Mouse (Mus musculus): ENCODE results near the gene Lcmt1. TPM values are rescaled to one million over a fixed set of nuclear protein-coding genes. Genes with fewer than 3 reads are reported as not detected.

Gene Lcmt1
- polyA plus RNA-seq, 1 experiment, result 18.7 TPM

DNA sequence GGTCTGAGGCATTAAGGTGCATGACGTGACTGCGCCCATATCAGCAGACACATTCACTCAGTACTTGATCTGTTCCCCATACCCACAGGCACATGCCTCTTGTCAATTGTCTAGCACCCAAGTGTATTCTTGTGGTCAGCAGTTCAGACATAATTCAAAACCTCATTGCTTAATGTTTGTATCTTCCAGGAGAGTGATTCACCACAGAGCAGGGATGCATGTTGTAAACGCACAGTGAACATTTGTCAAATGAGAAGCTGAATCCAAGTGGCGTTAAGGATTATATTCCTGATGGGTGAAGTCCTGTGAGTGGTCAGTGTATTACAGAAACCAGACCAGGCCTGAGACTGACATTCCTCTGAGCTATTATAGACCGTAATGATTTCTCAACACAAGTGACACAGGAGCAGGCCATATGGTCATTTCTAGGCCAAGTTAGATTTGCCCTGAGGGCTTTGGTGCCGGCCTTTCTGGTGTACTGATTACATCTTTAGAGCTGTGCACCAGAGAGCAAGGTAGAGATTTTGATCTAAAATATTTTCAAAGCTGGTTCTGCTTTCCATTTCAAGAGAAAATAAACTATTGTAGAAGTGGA is 20.2 kb downstream of the Lcmt1 start:
- no peak for DNase-seq (ENCODE audit: low read depth, low spot score)
- 83% methylated on average over 6 of the region's 6 CpGs for WGBS

DNA sequence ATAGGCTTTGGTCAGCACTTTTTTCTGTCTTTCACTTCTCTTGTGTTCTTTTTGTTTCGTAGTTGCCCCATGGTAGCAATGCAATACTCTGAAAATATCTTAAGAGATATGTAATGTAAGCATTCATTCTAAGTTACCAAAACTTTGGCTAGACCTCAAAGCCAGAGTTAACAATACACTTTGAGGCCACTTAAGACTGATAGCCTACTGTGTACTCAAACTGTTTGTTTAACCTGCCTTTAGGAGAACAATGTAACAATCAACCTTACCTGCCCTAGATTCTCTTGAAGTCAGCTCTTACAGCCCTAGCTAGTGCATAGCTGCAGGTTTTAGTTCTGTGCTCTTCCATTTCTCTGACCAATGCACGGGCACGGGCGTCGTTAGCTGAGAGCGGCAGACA is 24.7 kb downstream of the Lcmt1 start:
- 35% methylated on average over 6 of the region's 6 CpGs for WGBS
- DNase-seq (ENCODE audit: low read depth, low spot score), result no peak

DNA sequence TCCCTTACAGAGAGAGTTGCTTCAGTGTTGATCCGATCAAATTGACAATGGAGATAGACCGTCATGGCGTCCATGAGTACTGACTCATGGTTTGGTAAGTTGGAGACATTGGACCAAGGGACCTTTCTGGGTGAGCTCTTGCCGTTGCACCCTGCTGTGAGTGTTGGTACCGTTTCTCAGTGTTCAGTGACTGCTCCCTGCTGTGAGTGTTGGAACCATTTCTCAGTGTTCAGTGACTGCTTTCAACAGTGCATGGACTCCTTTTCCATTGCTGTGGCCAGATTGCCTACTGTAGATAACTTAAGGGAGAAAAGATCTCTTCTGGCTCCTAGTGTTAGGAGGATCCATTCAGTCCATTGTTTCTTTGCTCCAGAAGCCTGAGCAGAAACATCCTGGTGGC is 27.3 kb downstream of the Lcmt1 start:
- WGBS, result 91% methylated on average over 5 of the region's 5 CpGs
- DNase-seq (ENCODE audit: low read depth, low spot score), result no peak

DNA sequence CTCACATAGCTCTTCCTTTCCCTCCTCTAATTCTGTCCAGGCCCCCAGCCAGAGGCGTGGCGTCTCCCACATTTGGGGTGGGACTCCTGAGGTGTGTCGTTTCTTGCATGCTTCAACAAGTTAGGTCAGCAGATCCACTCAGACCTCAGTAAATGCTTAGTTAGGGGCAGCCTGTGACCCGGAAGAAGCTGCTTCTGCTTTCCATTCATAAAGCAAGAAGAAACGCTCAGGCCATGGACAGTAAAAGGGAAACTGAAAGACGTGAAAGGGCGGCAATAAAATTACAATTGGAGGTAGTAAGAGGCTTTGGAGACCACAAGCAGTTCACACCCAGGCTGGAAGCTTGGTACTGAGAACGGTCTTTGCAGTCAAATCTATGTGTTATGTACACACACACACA is 27.8 kb downstream of the Lcmt1 start:
- no peak for DNase-seq (ENCODE audit: low read depth, low spot score)
- 17% methylated on average over 8 of the region's 8 CpGs for WGBS

DNA sequence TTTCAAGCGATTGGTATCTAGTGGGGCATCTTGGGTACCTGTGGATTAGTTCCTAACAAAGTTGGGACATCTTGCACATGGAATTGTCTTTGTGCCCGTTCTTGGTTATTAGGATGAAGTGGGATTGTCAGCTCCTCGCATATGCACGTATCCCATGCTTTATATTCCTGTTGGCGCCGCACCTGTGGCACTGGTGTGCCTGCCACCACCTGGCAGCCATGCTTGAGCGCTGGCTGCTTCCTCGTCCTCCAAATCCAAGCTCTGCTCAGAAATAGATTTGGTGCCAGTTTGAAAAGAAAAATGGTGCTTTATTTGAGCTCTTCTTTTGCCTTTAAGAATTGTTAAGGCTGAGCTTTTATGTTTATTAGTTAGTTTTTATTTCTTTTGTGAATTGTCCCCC is 28.3 kb downstream of the Lcmt1 start:
- DNase-seq (ENCODE audit: low read depth, low spot score), result no peak
- WGBS, result 78% methylated on average over 8 of the region's 8 CpGs

DNA sequence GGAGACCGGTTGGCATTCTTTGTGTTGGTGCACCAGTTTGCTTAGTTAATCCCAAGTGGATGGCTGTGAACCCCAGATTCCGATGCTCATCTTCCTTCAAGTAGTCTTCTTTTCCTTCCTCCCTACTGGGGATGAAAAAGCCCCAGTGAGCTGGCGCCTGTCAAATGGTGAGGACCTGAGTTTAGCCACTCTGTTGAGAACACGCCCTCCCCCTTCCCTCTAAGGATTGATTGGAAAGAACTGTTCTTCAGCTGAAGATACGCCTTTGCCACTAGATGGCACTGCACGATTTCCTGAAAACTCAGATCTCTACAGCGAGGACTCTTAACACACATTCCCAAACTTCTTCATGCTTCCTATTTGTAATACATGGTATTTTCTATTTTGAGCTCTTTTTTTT is 29.2 kb downstream of the Lcmt1 start:
- WGBS, result 29% methylated on average over 7 of the region's 7 CpGs
- DNase-seq (ENCODE audit: low read depth, low spot score), result peak; percentile 64

DNA sequence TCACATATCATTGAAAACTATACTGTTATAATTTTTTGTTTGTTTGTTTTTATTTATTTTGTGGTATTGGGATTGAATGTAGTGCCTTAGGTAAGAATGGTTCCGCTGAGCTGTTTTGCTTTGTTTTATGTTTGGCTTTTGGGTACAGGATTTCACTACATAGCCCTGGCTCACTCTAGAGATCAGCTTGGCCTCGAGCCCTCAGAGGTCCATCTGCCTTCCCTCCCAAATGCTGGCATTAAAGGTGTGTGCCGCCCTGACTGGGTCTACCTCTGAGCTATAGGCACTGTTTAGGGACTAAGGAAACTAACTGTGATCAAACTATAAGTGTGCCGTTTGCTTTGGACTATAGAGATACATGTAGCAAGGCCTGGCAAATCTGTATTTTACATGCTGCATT is 29.7 kb downstream of the Lcmt1 start:
- WGBS, result 80% methylated on average over 4 of the region's 4 CpGs
- DNase-seq (ENCODE audit: low read depth, low spot score), result no peak

DNA sequence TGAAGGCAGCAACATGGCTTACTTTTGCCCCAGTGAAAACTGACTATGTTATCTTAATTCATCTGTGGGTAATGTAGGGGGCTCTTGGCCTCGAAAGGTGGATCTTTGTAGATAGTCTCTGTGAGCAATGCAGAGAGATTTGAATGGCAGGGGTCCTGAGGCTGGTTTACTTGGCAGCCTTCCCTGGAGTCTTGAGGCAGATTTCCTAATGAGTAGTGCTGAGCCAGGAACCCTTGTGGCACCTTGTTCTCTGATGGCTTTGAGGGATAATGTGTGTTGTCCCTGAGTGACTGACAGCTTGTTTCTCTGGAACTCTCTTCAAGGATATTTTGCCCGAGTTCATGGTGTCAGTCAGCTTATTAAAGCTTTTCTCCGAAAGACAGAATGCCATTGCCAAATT is 31.5 kb downstream of the Lcmt1 start:
- WGBS, result 90% methylated on average over 3 of the region's 3 CpGs
- DNase-seq (ENCODE audit: low read depth, low spot score), result no peak

DNA sequence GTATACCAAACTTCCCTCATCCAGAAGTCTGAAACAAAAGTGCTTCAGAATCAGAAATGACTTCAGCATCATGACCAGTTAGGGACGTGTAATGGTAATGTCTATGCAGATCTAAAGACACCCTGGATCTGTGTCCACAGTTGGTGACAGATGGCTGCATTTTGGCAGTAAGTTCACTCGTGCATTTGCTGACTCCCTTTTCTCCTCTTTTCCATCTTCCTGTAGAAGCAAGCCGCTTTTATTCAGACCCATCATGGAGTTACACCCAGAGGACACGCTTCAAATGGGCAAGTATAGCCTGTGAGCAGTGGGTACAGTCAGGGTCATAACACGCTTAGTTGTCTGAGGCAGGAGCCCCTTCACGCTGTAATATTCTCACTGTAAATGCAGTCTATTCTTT is 34.6 kb downstream of the Lcmt1 start:
- no peak for DNase-seq (ENCODE audit: low read depth, low spot score)
- WGBS, result 94% methylated on average over 6 of the region's 6 CpGs

DNA sequence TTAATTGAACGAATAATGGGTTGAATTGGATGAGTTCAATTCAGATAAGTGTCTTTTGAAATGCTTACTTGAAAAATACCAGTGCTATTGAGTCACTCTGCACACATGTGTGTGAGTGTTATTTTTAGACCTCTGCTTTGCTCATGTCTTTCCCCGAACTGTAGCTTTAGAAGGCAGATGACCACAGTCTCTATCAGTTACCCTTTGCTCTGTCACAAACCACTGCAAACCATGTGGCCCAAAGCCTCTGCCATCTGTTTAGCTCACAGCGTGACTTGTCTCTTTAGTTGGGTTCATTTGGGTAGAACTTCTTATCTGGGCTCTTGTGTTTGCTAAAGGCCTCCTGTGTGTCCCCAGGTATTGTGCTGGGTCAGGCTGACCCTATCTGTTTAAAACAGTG is 36.0 kb downstream of the Lcmt1 start:
- no peak for DNase-seq (ENCODE audit: low read depth, low spot score)
- WGBS, result 74% methylated on average over 3 of the region's 3 CpGs

DNA sequence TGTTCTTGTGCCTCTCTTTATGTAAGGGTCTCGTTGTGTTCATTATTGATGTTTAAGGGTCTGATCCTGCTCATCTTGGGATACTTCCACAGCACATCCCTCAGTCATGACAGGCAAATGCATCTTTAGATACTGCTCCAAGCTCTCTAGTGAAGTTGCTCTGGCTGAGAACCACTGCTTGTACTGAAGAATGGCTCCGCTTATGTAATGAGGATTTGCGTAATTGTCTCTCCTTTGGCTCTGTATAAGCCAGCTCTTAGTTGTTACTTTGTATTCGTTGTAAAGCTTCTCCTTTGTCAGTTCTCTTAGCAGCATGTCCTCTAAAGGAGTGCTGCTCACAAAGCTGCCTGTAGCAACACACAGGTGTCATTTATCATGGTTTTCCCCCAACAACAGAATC is 37.4 kb downstream of the Lcmt1 start:
- WGBS, result 77% methylated on average over 4 of the region's 4 CpGs
- DNase-seq (ENCODE audit: low read depth, low spot score), result no peak

DNA sequence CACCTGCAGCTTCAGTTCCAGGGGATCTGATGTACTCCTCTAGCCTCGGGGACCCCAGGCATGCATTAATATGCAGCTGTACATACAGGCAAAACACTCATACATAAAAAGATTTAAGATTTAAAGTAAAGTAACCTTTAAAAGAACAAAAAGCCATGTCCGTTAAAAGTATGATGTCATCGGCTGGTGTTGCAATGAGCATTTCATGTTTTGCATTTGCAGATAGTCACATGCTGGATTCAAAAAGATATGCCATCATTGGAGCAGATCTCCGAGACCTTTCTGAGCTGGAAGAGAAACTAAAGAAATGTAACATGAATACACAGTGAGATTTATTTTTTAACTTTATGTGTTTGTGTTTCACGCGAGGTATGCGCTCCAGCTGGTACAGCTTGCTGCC is 40.9 kb downstream of the Lcmt1 start:
- 89% methylated on average over 7 of the region's 7 CpGs for WGBS
- DNase-seq (ENCODE audit: low read depth, low spot score), result no peak

DNA sequence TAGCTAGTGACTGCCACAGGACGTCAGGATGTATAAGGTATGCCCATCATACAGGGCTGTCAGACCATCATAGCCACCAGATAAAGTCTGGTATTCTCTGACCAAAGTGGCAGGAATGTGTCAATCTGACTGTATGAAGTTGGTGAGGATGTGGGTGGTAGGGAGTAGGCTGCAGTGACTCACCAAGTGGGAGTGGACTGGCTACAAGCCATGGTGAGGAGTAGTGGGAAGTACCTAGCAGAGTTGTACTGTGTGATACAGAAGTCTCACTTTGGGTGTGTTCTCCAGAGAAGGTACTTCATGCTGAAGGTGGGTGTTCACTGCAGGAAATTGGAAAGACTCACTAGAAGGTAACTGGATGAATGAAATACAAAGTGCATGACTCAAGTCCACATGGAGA is 41.5 kb downstream of the Lcmt1 start:
- DNase-seq (ENCODE audit: low read depth, low spot score), result no peak
- 69% methylated on average over 1 of the region's 1 CpGs for WGBS

DNA sequence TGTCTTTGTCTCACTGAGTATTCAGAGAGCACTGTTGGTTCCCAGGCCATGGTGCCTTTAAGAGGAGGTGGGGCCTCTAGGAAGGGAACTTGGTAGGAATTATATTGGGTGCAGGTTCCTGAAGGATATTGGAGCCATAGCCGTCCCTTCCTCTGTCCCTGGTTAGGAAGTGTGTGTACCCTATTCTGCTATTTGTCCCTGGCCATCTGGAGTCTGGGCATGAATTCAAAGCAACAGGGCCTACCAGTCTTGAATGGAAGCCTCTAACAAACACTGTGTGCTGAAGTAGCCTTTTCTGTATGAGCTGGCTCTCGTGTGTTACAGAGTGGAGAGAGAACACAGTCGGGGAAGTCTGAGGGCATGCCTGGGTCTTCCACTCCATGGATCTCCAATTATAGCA is 42.6 kb downstream of the Lcmt1 start:
- WGBS, result 68% methylated on average over 3 of the region's 3 CpGs
- no peak for DNase-seq (ENCODE audit: low read depth, low spot score)

DNA sequence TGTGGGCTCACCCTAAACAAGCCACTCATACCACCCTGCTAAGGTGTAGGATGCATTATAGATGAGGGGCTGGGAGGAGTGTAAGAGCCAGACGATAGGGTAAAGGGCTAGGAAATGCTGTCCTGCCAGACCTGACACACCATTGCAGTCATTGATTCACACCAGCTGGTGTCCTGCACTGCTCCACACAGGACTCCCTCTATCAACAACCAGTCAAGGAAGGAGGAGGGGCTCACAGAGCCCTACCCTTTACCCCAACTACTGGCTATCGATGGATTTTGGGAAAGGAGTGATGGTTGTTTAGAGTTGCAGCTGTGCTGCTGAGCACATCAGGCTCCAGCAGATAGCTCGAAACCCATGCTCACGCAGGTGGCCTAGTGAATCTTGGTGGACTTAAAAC is 47.2 kb downstream of the Lcmt1 start:
- 84% methylated on average over 4 of the region's 4 CpGs for whole genome bisulfite sequencing
- DNase-seq (ENCODE audit: low read depth, low spot score), result no peak

DNA sequence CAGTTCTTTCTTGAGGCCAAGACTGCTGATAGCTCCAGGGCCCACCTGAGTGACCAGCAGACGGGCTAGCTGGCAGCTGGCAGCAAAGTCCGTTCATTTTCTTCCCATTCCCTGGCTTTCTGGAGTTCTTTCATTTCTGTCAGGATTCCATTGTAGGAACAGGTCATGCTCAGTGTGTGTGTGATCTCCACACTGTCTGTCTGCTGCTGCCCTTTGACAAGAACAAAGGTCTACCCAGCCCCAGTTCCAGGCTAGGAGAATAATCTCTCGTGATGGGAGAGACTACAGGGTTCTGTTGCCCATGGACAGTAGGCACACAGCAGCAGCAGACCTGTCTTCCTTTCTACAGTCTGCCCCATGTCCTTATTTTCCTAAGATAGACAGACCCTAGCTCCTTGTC is 48.1 kb downstream of the Lcmt1 start:
- no peak for DNase-seq (ENCODE audit: low read depth, low spot score)
- WGBS, result 90% methylated on average over 3 of the region's 3 CpGs

DNA sequence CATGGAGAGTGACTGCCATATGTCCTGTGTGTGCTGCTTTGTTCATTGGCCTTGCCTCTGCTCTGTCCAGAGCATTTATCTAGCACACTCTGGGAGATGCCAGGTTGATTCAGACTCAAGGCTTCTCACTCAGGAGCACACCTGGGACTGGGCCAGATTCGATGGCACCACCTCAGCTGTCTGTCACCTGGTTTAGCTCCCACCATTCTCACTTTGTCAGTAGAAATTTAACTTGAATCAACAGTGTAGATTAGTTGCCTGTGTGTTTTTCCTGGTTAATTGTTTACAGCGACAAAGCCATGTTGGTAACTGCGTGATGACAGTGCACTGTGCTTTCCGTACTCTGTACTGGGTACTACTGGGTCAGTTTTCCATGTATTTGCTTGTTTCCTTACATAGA is 50.4 kb downstream of the Lcmt1 start:
- DNase-seq (ENCODE audit: low read depth, low spot score), result no peak
- 86% methylated on average over 4 of the region's 4 CpGs for WGBS

DNA sequence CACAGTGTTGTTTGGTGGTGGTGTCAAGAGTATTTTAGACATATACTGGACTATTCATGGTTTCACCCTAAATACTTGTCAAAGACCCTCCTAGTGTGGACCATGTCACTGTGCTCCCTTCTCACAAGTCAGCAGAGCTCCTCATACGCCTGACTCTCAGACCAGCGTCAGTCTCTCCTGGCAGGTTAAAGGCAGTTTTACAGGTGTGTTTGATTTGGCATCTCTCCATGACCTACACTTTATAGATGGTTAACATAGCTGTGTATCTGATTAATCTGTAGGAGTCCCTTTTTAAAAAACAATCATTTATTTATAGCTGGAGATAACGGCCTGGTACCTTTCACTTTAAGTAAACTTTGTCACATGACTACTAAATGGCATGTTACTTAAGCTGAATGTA is 52.4 kb downstream of the Lcmt1 start:
- peak; percentile 70 for DNase-seq (ENCODE audit: low read depth, low spot score)

DNA sequence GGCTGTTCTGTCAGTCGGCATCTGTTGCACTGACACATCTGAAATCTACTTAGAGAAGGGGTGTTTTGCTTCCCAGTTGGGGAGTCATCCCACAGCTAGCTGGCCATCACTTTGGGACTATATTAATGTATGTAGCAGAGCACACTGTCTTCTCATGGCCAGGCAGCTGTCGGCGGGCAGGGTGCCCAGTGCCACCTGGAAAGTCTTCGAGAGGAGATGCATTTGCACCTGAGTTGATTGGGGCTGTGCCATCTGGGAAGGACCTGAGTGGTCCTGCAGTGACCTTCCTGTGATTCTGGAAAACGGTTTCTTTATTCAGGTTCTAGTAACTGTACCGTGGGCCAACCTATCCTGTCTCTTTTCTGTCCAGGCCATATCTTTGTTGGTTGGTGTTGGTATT is 54.7 kb downstream of the Lcmt1 start:
- WGBS, result 97% methylated on average over 6 of the region's 6 CpGs
- no peak for DNase-seq (ENCODE audit: low read depth, low spot score)

More for the DNA sequence above, 52.4 kb downstream of the Lcmt1 start:
- 29% methylated on average over 3 of the region's 3 CpGs for WGBS

DNA sequence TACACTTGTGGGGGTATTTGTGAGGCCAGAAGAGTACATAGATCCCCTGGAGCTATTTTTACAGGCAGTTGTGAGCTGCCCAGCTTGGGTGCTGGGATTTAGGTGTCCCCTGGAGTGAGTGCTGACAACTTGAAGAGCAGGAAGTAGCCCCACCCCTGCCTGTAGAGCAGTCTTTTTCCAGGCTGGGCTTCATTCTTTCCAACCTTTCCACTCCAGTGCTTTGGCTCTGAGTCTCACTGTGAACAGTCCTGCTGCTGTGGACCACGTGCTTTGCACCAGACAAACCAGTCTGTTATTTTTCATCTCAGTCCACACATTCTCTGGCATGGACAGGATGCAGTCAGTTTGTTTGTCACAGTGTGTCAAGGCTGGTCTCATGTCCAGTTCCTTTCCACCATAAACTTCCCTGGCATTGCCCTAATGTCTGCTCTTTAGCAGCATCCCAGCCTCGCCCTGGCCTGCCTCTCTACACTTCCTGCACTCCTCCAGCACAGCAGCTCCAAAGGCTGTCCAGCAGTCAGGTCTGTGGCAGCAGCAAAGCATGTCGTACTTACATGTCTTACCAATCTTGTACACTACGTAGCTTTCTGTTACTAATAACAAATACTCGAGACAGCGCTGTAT is 55.7 kb downstream of the Lcmt1 start:
- whole genome bisulfite sequencing, result 85% methylated on average over 6 of the region's 6 CpGs
- no peak for DNase-seq (ENCODE audit: low read depth, low spot score)

DNA sequence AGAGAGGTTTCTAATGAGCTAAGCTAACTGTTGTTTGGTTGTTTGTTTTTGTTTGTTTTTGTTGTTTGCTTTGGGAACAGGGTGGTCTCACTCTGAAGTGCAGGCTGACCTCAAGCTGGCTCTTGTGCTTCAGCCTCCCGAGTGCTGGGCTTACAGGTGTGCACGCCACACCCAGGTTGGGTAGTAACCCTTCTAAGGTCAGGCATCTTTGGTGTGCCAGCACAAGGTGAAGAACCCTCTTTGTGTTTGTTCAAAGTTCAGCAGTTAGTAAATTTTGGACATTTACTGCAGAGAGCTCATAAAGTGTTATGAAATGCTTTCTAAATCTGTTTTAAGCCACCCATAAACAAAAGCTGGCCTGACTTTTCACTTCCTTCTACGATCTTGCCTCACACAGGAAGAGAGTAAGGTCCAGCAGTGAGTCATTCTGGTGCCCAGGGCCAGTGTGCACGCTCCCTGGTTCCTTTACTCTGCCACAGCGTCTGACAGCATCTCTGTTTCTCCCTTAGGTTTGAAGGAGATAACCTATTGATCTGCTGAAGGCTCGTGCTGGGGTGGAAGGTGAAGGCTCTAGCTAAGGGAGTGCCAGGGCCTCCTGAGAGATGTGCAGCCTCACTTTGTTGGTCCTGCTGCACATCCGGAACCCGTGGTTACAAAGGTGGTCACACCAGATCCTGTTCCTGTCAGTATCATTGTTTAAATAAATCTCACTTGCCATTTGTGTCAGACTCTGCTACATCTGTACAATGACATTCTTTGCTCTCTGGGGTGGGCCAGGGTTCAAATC is 60.2 kb downstream of the Lcmt1 start:
- 21% methylated on average over 8 of the region's 8 CpGs for WGBS
- peak; percentile 79 for DNase-seq (ENCODE audit: low read depth, low spot score)

Data from large intestine, adult 2 months (tissue).